Mouse (Mus musculus): Measurements from ENCODE around the gene Klrb1b. TPM values are rescaled to one million over a fixed set of nuclear protein-coding genes. Genes with fewer than 3 reads are reported as not detected.

The Klrb1b gene
- polyA plus RNA-seq, 1 experiment, result not detected

GRCm38 (mm10) chr6:128835571-128835970 lies 9.4 kb upstream of the Klrb1b start:
- Histone ChIP-seq H3K27ac (ENCODE audit: control insufficient read depth, insufficient read depth, low read depth, low read length) (no peak overlapping the region), H3K4me1 (ENCODE audit: control insufficient read depth, insufficient read depth, low read length) (peaks cover 8% of the 10 kb centered on the region), H3K4me3 (ENCODE audit: control insufficient read depth, low read depth, low read length) (no peak overlapping the region), H3K36me3 (ENCODE audit: control insufficient read depth, insufficient read depth, low read length) (no peaks in the 10 kb centered on the region), H3K27me3 (ENCODE audit: control insufficient read depth, insufficient read depth, low read length) (no peaks in the 10 kb centered on the region)
- TF ChIP-seq CTCF (IDR thresholded peaks at IDR 0.05; ENCODE audit: control insufficient read depth, insufficient read depth, insufficient replicate concordance, low read depth, low read length) (no peak), POLR2A (IDR thresholded peaks at IDR 0.05; ENCODE audit: control insufficient read depth, low read depth, low read length) (no peak)

GRCm38 (mm10) chr6:128833046-128833445 lies 6.9 kb upstream of the Klrb1b start:
- Histone ChIP-seq H3K4me3 (ENCODE audit: control insufficient read depth, low read depth, low read length) (no peak overlapping the region), H3K36me3 (ENCODE audit: control insufficient read depth, insufficient read depth, low read length) (no peaks in the 10 kb centered on the region), H3K27ac (ENCODE audit: control insufficient read depth, insufficient read depth, low read depth, low read length) (no peak overlapping the region), H3K27me3 (ENCODE audit: control insufficient read depth, insufficient read depth, low read length) (no peaks in the 10 kb centered on the region), H3K4me1 (ENCODE audit: control insufficient read depth, insufficient read depth, low read length) (peaks cover 3% of the 10 kb centered on the region)
- TF ChIP-seq POLR2A (IDR thresholded peaks at IDR 0.05; ENCODE audit: control insufficient read depth, low read depth, low read length) (no peak), CTCF (IDR thresholded peaks at IDR 0.05; ENCODE audit: control insufficient read depth, insufficient read depth, insufficient replicate concordance, low read depth, low read length) (no peak)

GRCm38 (mm10) chr6:128829837-128830236 lies 3.7 kb upstream of the Klrb1b start:
- TF ChIP-seq POLR2A (IDR thresholded peaks at IDR 0.05; ENCODE audit: control insufficient read depth, low read depth, low read length) (no peak), CTCF (IDR thresholded peaks at IDR 0.05; ENCODE audit: control insufficient read depth, insufficient read depth, insufficient replicate concordance, low read depth, low read length) (no peak)
- Histone ChIP-seq H3K4me3 (ENCODE audit: control insufficient read depth, low read depth, low read length) (no peak overlapping the region), H3K27ac (ENCODE audit: control insufficient read depth, insufficient read depth, low read depth, low read length) (no peak overlapping the region), H3K36me3 (ENCODE audit: control insufficient read depth, insufficient read depth, low read length) (no peaks in the 10 kb centered on the region), H3K27me3 (ENCODE audit: control insufficient read depth, insufficient read depth, low read length) (no peaks in the 10 kb centered on the region), H3K4me1 (ENCODE audit: control insufficient read depth, insufficient read depth, low read length) (no peaks in the 10 kb centered on the region)

DNA sequence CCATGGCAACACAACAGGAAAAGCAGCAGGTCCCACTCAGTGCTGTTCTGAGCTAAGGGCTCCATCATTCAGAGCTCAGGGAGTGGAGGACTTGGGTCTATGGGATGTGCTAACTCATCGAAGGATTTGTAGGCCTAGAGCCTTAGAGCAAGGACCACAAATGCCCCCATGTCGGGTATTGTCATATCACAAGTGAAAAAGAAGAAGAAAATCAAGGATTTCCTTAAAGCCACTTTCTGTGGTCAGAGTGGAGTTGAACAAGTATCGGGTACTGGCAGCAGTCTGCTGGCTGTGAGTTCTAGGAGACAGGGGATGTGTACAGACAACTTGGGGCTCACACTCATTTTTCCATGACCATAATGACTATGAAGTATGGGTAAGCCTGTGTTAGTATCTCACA lies 650 bp upstream of the Klrb1b start:
- TF ChIP-seq CTCF (IDR thresholded peaks at IDR 0.05; ENCODE audit: control insufficient read depth, insufficient read depth, insufficient replicate concordance, low read depth, low read length) (no peak), POLR2A (IDR thresholded peaks at IDR 0.05; ENCODE audit: control insufficient read depth, low read depth, low read length) (no peak)
- H3K4me3 ChIP-seq (ENCODE audit: control insufficient read depth, low read depth, low read length), result no peak overlapping the region
- H3K4me1 ChIP-seq (ENCODE audit: control insufficient read depth, insufficient read depth, low read length), result no peaks in the 10 kb centered on the region
- H3K27me3 ChIP-seq (ENCODE audit: control insufficient read depth, insufficient read depth, low read length), result no peaks in the 10 kb centered on the region
- H3K27ac ChIP-seq (ENCODE audit: control insufficient read depth, insufficient read depth, low read depth, low read length), result no peak overlapping the region
- no peaks in the 10 kb centered on the region for H3K36me3 ChIP-seq (ENCODE audit: control insufficient read depth, insufficient read depth, low read length)

- Histone ChIP-seq H3K36me3 (ENCODE audit: control insufficient read depth, insufficient read depth, low read length) (no peaks in the 10 kb centered on the region), H3K27ac (ENCODE audit: control insufficient read depth, insufficient read depth, low read depth, low read length) (no peak overlapping the region), H3K27me3 (ENCODE audit: control insufficient read depth, insufficient read depth, low read length) (no peaks in the 10 kb centered on the region), H3K4me1 (ENCODE audit: control insufficient read depth, insufficient read depth, low read length) (no peaks in the 10 kb centered on the region), H3K4me3 (ENCODE audit: control insufficient read depth, low read depth, low read length) (no peak overlapping the region)
- TF ChIP-seq POLR2A (IDR thresholded peaks at IDR 0.05; ENCODE audit: control insufficient read depth, low read depth, low read length), result no peak
- no peak for TF ChIP-seq CTCF (IDR thresholded peaks at IDR 0.05; ENCODE audit: control insufficient read depth, insufficient read depth, insufficient replicate concordance, low read depth, low read length)
Observed at GRCm38 (mm10) chr6:128818083-128818802, 7.9 kb downstream of the Klrb1b start.

DNA sequence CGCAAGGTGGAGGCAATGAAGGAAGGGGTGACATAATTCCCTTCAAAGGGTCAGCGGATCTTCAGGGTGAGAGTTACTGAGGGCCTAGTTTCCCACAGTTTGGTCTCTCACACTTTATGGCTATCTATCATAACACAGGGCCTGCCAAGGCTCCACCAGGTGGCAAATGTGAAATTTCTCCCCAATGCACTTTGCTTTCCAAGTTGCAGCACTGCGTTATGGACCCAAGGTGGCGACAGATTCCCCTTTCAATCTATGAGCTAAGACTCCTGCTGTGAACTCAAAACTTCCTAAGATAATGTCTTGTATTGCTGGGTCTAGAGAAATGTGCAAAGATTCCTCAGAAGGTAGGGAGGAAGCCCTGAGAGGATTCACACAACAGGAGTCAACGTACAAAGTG lies 17.6 kb downstream of the Klrb1b start:
- Histone ChIP-seq H3K27ac (ENCODE audit: control insufficient read depth, insufficient read depth, low read depth, low read length) (no peak overlapping the region), H3K4me1 (ENCODE audit: control insufficient read depth, insufficient read depth, low read length) (no peaks in the 10 kb centered on the region), H3K36me3 (ENCODE audit: control insufficient read depth, insufficient read depth, low read length) (no peaks in the 10 kb centered on the region), H3K4me3 (ENCODE audit: control insufficient read depth, low read depth, low read length) (no peak overlapping the region), H3K27me3 (ENCODE audit: control insufficient read depth, insufficient read depth, low read length) (no peaks in the 10 kb centered on the region)
- TF ChIP-seq CTCF (IDR thresholded peaks at IDR 0.05; ENCODE audit: control insufficient read depth, insufficient read depth, insufficient replicate concordance, low read depth, low read length) (no peak), POLR2A (IDR thresholded peaks at IDR 0.05; ENCODE audit: control insufficient read depth, low read depth, low read length) (no peak)

DNA sequence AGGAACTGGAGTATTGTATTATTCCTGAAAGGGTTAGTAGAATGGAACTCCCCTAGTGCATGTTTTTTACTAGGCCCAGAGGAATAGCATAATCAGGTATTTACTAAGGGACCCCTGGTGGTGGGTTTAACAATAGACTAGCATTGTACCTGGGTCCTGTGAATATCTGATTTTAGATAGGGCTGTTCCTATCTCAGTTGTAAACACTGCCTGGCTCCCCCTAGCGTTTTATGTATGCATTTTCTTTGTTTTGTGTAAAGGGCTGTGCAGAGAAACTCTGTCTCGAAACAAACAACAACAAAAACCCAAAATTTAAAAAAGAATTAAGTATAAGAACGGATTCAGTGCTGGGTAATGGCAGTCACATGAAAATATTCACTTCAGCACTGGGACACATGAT lies 19.1 kb downstream of the Klrb1b start:
- H3K36me3 ChIP-seq (ENCODE audit: control insufficient read depth, insufficient read depth, low read length), result no peaks in the 10 kb centered on the region
- H3K27me3 ChIP-seq (ENCODE audit: control insufficient read depth, insufficient read depth, low read length), result no peaks in the 10 kb centered on the region
- H3K4me1 ChIP-seq (ENCODE audit: control insufficient read depth, insufficient read depth, low read length), result peaks cover 8% of the 10 kb centered on the region
- no peak for TF ChIP-seq POLR2A (IDR thresholded peaks at IDR 0.05; ENCODE audit: control insufficient read depth, low read depth, low read length)
- no peak for TF ChIP-seq CTCF (IDR thresholded peaks at IDR 0.05; ENCODE audit: control insufficient read depth, insufficient read depth, insufficient replicate concordance, low read depth, low read length)
- H3K4me3 ChIP-seq (ENCODE audit: control insufficient read depth, low read depth, low read length), result no peak overlapping the region
- H3K27ac ChIP-seq (ENCODE audit: control insufficient read depth, insufficient read depth, low read depth, low read length), result no peak overlapping the region
